In genomic region chr5:9954652-9955051, GRCm38 (mm10) we compare ENCODE assay signal across 8 mouse cellular contexts.
A peak's percentile ranks its signal among the peaks of the same experiment; 100 is the strongest.
DNase-seq lines count a peak whose midpoint lies in the region; ATAC-seq and TF ChIP-seq lines count a peak whose summit lies in the region.

No protein-coding gene starts in this region.

- H3K9ac ChIP-seq in forebrain, postnatal 0 days, result no peak overlapping the region
- H3K9ac ChIP-seq in neural tube, embryonic 11.5 days (ENCODE audit: low read length), result no peak overlapping the region

- H3K36me3 ChIP-seq in forebrain, postnatal 0 days (ENCODE audit: insufficient read depth), result no peaks in the 10 kb centered on the region
- no peaks in the 10 kb centered on the region for H3K36me3 ChIP-seq in neural tube, embryonic 11.5 days (ENCODE audit: control insufficient read depth, insufficient read depth, low read length)

- H3K4me2 ChIP-seq in forebrain, postnatal 0 days (ENCODE audit: low read depth), result no peak overlapping the region
- no peak overlapping the region for H3K4me2 ChIP-seq in neural tube, embryonic 11.5 days (ENCODE audit: low read depth)

- no peaks in the 10 kb centered on the region for H3K4me1 ChIP-seq in forebrain, postnatal 0 days (ENCODE audit: insufficient read depth)
- no peaks in the 10 kb centered on the region for H3K4me1 ChIP-seq in neural tube, embryonic 11.5 days (ENCODE audit: control insufficient read depth, insufficient read depth, low read length)

- no peak overlapping the region for H3K4me3 ChIP-seq in forebrain, postnatal 0 days (ENCODE audit: low read depth, low read length)
- H3K4me3 ChIP-seq in neural tube, embryonic 11.5 days (ENCODE audit: low read depth, low read length), result no peak overlapping the region

- no peak for ATAC-seq in forebrain, postnatal 0 days
- ATAC-seq in neural tube, embryonic 11.5 days (ENCODE audit: insufficient read depth, low FRiP score, low TSS enrichment), result peak; percentile 79

- peak; percentile 38 for TF ChIP-seq CTCF in forebrain, postnatal 0 days (IDR thresholded peaks at IDR 0.05; ENCODE audit: low read depth)

- 14% methylated on average over 3 of the region's 3 CpGs for WGBS in forebrain, postnatal 0 days
- WGBS in neural tube, embryonic 11.5 days, result 19% methylated on average over 3 of the region's 3 CpGs

- no peaks in the 10 kb centered on the region for H3K27me3 ChIP-seq in forebrain, postnatal 0 days (ENCODE audit: insufficient read depth, low read length)
- H3K27me3 ChIP-seq in neural tube, embryonic 11.5 days (ENCODE audit: control insufficient read depth, insufficient read depth, low read length), result no peaks in the 10 kb centered on the region

- no peaks in the 10 kb centered on the region for H3K9me3 ChIP-seq in forebrain, postnatal 0 days (ENCODE audit: low read length)
- H3K9me3 ChIP-seq in neural tube, embryonic 11.5 days (ENCODE audit: control insufficient read depth, low read length), result no peaks in the 10 kb centered on the region

- H3K27ac ChIP-seq in forebrain, postnatal 0 days (ENCODE audit: low read depth, low read length), result no peak overlapping the region
- H3K27ac ChIP-seq in neural tube, embryonic 11.5 days (ENCODE audit: low read depth, low read length), result no peak overlapping the region

- peak; percentile 37 to 46 for DNase-seq in cerebellum, postnatal 14 days
- DNase-seq in cerebellum, postnatal 36 days, result no peak
- DNase-seq in ovary, postnatal 14 days (ENCODE audit: low spot score), result peak; percentile 2
- DNase-seq in ovary, postnatal 10 days (ENCODE audit: low spot score), result no peak
- DNase-seq in forebrain, postnatal 0 days, result no peak
- DNase-seq in neural tube, embryonic 11.5 days (ENCODE audit: low spot score), result peak; percentile 16
- no peak for DNase-seq in lung, postnatal 25 days (ENCODE audit: low spot score)
- no peak for DNase-seq in gastrocnemius, adult 8-10 months (ENCODE audit: low spot score in 2 of 2)

Comparison
In these comparisons a context has a peak if more than half of its experiments do, and no peak if none do; other contexts are left out.
1. DNase-seq: peak in cerebellum, postnatal 14 days (2 of 2), ovary, postnatal 14 days (single experiment) and neural tube, embryonic 11.5 days (single experiment); none in cerebellum, postnatal 36 days (0 of 2), ovary, postnatal 10 days (single experiment), forebrain, postnatal 0 days (single experiment), lung, postnatal 25 days (single experiment) and gastrocnemius, adult 8-10 months (0 of 2).